Mouse (Mus musculus) megakaryocyte, embryonic 14.5 days (primary cell): Measurements from ENCODE around the gene Mob2.

Experiments used
- FLI1 ChIP-seq: IDR thresholded peaks from 2 replicates; pipeline ENCODE4 v1.6.1; 2012; ENCODE audit warnings: low read length, inconsistent platforms, mixed read lengths
- GATA1 ChIP-seq: IDR thresholded peaks from 3 replicates; pipeline ENCODE4 v1.6.1; 2012; ENCODE audit warnings: mixed read lengths, low read length, inconsistent platforms, borderline replicate concordance

DNA sequence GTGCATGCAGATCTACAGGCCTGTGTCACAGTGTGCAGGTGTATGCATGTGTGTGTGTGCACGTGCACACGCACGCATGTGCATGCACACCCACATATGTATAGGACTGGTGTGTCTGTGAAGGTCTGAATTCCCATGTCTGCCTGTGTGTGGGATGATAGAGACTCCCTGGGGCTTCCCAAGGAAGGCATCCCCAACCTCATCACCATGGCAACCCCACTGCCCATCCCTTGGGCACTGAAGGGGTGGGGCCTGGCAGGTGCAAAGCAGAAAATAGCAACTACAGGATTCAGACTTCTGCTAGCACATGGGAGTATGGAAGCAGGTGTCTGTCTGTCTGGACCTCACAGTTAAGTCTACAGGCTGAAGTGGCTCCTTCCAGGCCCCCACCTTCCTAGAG, 98.3 kb downstream of the Mob2 start:
- TF ChIP-seq FLI1 (no peak), GATA1 (no peak)
